Mouse (Mus musculus) kidney, embryonic 14.5 days (tissue): ENCODE results near the gene Tmbim6. TPM values are rescaled to one million over a fixed set of nuclear protein-coding genes. Genes with fewer than 3 reads are reported as not detected.

Experiments
- ATAC-seq: fragments of 200-750 bp; cut with Nextera tagmentation; 2 replicates; pipeline ENCODE4 v1.8.0; 2017; ENCODE audit warnings: moderate number of reproducible peaks, mild to moderate bottlenecking, moderate TSS enrichment, moderate library complexity; ENCODE audit not compliant: low FRiP score, low TSS enrichment
- H3K27ac ChIP-seq: fragments of 300-500 bp; sonication (generic); 2 replicates; pipeline ENCODE4 v1.5.1; 2014; ENCODE audit warnings: low read depth, mild to moderate bottlenecking, low read length, moderate library complexity, mixed read lengths
- H3K27me3 ChIP-seq: fragments of 300-500 bp; sonication (generic); 2 replicates; pipeline ENCODE4 v1.6.1; 2014; ENCODE audit warnings: mild to moderate bottlenecking, low read length; ENCODE audit not compliant: control insufficient read depth, insufficient read depth
- H3K36me3 ChIP-seq: fragments of 300-500 bp; sonication (generic); 2 replicates; pipeline ENCODE4 v1.6.1; 2014; ENCODE audit warnings: low read length, mixed read lengths; ENCODE audit not compliant: control insufficient read depth, insufficient read depth
- H3K4me1 ChIP-seq: fragments of 300-500 bp; sonication (generic); 2 replicates; pipeline ENCODE4 v1.6.1; 2014; ENCODE audit warnings: low read length, mixed read lengths; ENCODE audit not compliant: control insufficient read depth, insufficient read depth
- H3K4me2 ChIP-seq: fragments of 300-500 bp; sonication (generic); replicated peaks from 2 replicates; pipeline ENCODE4 v1.6.1; 2014; ENCODE audit warnings: low read depth, mild to moderate bottlenecking, low read length
- H3K4me3 ChIP-seq: fragments of 300-500 bp; sonication (generic); 2 replicates; pipeline ENCODE4 v1.5.1; 2014; ENCODE audit warnings: mild to moderate bottlenecking, low read length
- H3K9ac ChIP-seq: fragments of 300-500 bp; sonication (generic); 2 replicates; pipeline ENCODE4 v1.6.1; 2014; ENCODE audit warnings: low read depth, mild to moderate bottlenecking, low read length, moderate library complexity
- H3K9me3 ChIP-seq: fragments of 300-500 bp; sonication (generic); 2 replicates; pipeline ENCODE4 v1.6.1; 2016; ENCODE audit warnings: low read length; ENCODE audit not compliant: control insufficient read depth
- WGBS: fragments of 180-500 bp; shearing (Covaris S2); extraction: QIAGEN DNeasy Blood & Tissue Kit; methylation state at CpG from one replicate; pipeline ENCODE4 v1.1.7; 2014; 5-methylcytosine and 5-hydroxymethylcytosine counted together
- polyA plus RNA-seq: library from polyadenylated mRNA; unstranded; fragments of >200 nt; fragmentation: Nextera tagmentation; extraction: Ambion mirVana; gene quantifications from 2 replicates; pipeline ENCODE4 v1.2.1, GENCODE M21; 2014

Tmbim6 gene
- polyA plus RNA-seq, 1 experiment from 2014 or later = 409 TPM

- peak; percentile 65 for ATAC-seq
Observed at GRCm38 (mm10) chr15:99431967-99432366, 39.3 kb downstream of the Tmbim6 start.

GRCm38 (mm10) chr15:99433081-99433718, 40.5 kb downstream of the Tmbim6 start:
- Histone ChIP-seq H3K9me3 (no peaks in the 10 kb centered on the region), H3K27me3 (no peaks in the 10 kb centered on the region), H3K4me2 (no peak overlapping the region), H3K27ac (no peak overlapping the region), H3K36me3 (peaks cover 42% of the 10 kb centered on the region), H3K9ac (no peak overlapping the region), H3K4me1 (peaks cover 41% of the 10 kb centered on the region), H3K4me3 (no peak overlapping the region)
- no peak for ATAC-seq
- 90% methylated on average over 16 of the region's 16 CpGs for WGBS

More at GRCm38 (mm10) chr15:99431967-99432366, 39.3 kb downstream of the Tmbim6 start:
- WGBS = 32% methylated on average over 8 of the region's 8 CpGs
- H3K27ac ChIP-seq = peak overlapping the region; percentile 9; the same call in 1 of the 2 replicates
- no peaks in the 10 kb centered on the region for H3K27me3 ChIP-seq
- no peaks in the 10 kb centered on the region for H3K9me3 ChIP-seq
- no peak overlapping the region for H3K9ac ChIP-seq
- H3K4me1 ChIP-seq = peaks cover 30% of the 10 kb centered on the region
- peaks cover 53% of the 10 kb centered on the region for H3K36me3 ChIP-seq
- H3K4me3 ChIP-seq = no peak overlapping the region
- no peak overlapping the region for H3K4me2 ChIP-seq

- no peak overlapping the region for H3K4me2 ChIP-seq
- H3K27ac ChIP-seq = no peak overlapping the region
- ATAC-seq = no peak
- no peak overlapping the region for H3K4me3 ChIP-seq
- 83% methylated on average over 12 of the region's 12 CpGs for WGBS
- H3K4me1 ChIP-seq = peaks cover 47% of the 10 kb centered on the region
- peaks cover 42% of the 10 kb centered on the region for H3K36me3 ChIP-seq
- no peaks in the 10 kb centered on the region for H3K9me3 ChIP-seq
- H3K27me3 ChIP-seq = no peaks in the 10 kb centered on the region
- no peak overlapping the region for H3K9ac ChIP-seq
Observed at GRCm38 (mm10) chr15:99433913-99434312, 41.2 kb downstream of the Tmbim6 start.

GRCm38 (mm10) chr15:99438966-99439698, 46.5 kb downstream of the Tmbim6 start:
- no peak overlapping the region for H3K27ac ChIP-seq
- H3K27me3 ChIP-seq = no peaks in the 10 kb centered on the region
- peaks cover 9% of the 10 kb centered on the region; the same call in 1 of the 2 replicates for H3K36me3 ChIP-seq
- H3K4me3 ChIP-seq = no peak overlapping the region
- ATAC-seq = no peak
- H3K9me3 ChIP-seq = no peaks in the 10 kb centered on the region
- 73% methylated on average over 8 of the region's 8 CpGs for WGBS
- H3K9ac ChIP-seq = 0 out of 2 replicates have a peak overlapping the region, but pooled peaks have one; percentile 4
- H3K4me1 ChIP-seq = peaks cover 55% of the 10 kb centered on the region
- H3K4me2 ChIP-seq = no peak overlapping the region

- H3K4me2 ChIP-seq = no peak overlapping the region; the same call in 1 of the 2 replicates
- no peak overlapping the region for H3K4me3 ChIP-seq
- no peaks in the 10 kb centered on the region for H3K9me3 ChIP-seq
- H3K36me3 ChIP-seq = peaks cover 9% of the 10 kb centered on the region; the same call in 1 of the 2 replicates
- H3K4me1 ChIP-seq = peaks cover 53% of the 10 kb centered on the region
- peak; percentile 75 for ATAC-seq
- H3K27ac ChIP-seq = peak overlapping the region; percentile 67; the same call in 1 of the 2 replicates
- H3K9ac ChIP-seq = peak overlapping the region; percentile 34; the same call in 1 of the 2 replicates
- H3K27me3 ChIP-seq = no peaks in the 10 kb centered on the region
- 52% methylated on average over 2 of the region's 2 CpGs for WGBS
Observed at GRCm38 (mm10) chr15:99440112-99440815, 47.6 kb downstream of the Tmbim6 start.

- 49% methylated on average over 8 of the region's 8 CpGs for WGBS
Observed at GRCm38 (mm10) chr15:99440816-99441457, 48.3 kb downstream of the Tmbim6 start.

GRCm38 (mm10) chr15:99442358-99442757, 49.7 kb downstream of the Tmbim6 start:
- no peak for ATAC-seq
- peaks cover 38% of the 10 kb centered on the region for H3K4me1 ChIP-seq
- no peak overlapping the region for H3K9ac ChIP-seq
- no peak overlapping the region for H3K4me3 ChIP-seq
- H3K27me3 ChIP-seq = no peaks in the 10 kb centered on the region
- peak overlapping the region; percentile 42; the same call in 1 of the 2 replicates for H3K27ac ChIP-seq
- no peaks in the 10 kb centered on the region for H3K9me3 ChIP-seq
- H3K4me2 ChIP-seq = no peak overlapping the region
- peaks cover 9% of the 10 kb centered on the region; the same call in 1 of the 2 replicates for H3K36me3 ChIP-seq
- WGBS = 18% methylated on average over 7 of the region's 7 CpGs

More at GRCm38 (mm10) chr15:99440816-99441457, 48.3 kb downstream of the Tmbim6 start:
- Histone ChIP-seq H3K9ac (no peak overlapping the region), H3K27ac (peak overlapping the region; percentile 67; the same call in 1 of the 2 replicates), H3K36me3 (peaks cover 9% of the 10 kb centered on the region; the same call in 1 of the 2 replicates), H3K4me2 (no peak overlapping the region; the same call in 1 of the 2 replicates), H3K4me3 (no peak overlapping the region), H3K9me3 (no peaks in the 10 kb centered on the region), H3K27me3 (no peaks in the 10 kb centered on the region), H3K4me1 (peaks cover 51% of the 10 kb centered on the region)
- 0 out of 2 replicates have a peak, but pooled peaks have one; percentile 5 for ATAC-seq

GRCm38 (mm10) chr15:99445567-99445966, 52.9 kb downstream of the Tmbim6 start:
- 63% methylated on average over 6 of the region's 6 CpGs for WGBS
- ATAC-seq = no peak
- peaks cover 23% of the 10 kb centered on the region for H3K4me1 ChIP-seq
- H3K4me2 ChIP-seq = no peak overlapping the region
- peaks cover 2% of the 10 kb centered on the region; the same call in 1 of the 2 replicates for H3K36me3 ChIP-seq
- H3K9ac ChIP-seq = no peak overlapping the region
- no peaks in the 10 kb centered on the region for H3K9me3 ChIP-seq
- H3K4me3 ChIP-seq = no peak overlapping the region
- H3K27ac ChIP-seq = no peak overlapping the region
- H3K27me3 ChIP-seq = no peaks in the 10 kb centered on the region
